Mouse (Mus musculus): Measurements from ENCODE around the gene H6pd. TPM values are rescaled to one million over a fixed set of nuclear protein-coding genes. Genes with fewer than 3 reads are reported as not detected.

H6pd gene
- polyA plus RNA-seq, 1 experiment from 2014 or later: 3.1 TPM

DNA sequence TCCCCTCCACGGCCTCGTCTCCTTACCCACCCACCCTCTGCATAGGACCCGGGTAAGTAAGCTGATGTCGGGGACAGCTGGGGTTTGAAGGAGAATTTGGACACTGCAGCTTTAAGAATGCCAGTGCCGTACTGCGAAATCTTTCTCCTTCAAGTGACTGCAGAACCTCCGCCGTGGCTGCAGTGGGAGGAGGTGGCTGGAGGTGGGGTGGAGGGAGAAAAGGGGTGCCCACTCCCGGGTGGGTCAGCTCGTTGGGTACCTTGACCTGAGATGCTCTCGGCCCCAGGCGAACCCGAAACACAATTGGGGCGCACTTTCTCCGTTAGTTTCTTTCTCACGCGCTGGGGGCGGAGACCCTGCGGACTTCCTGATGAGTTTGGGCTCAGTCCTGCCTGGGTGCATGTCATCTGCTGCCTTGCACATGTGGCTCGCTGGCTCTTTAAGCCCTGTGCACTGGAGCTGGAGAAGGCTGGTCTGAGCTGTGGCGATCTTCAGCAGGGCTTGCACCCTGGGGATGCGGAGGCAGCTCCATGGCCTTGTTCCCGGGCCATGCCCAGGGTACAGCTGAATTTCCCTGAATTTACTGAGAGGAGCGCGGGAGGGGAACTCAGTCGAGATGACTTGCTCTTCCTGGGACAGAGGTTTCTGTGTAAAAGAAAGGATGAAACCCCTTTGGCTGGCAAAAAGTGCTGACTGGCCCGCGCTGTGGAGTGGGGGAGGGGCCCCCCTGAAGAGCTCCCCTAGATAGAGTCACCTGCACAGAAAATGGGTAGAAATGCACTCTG, 21.8 kb upstream of the H6pd start:
- Histone ChIP-seq H3K9me3 (ENCODE audit: control insufficient read depth, low read length) (no peaks in the 10 kb centered on the region), H3K27ac (no peak overlapping the region), H3K4me1 (replicated peaks; ENCODE audit: control insufficient read depth, insufficient read depth, low read length) (peaks cover 28% of the 10 kb centered on the region), H3K9ac (peak overlapping the region; percentile 52), H3K4me3 (replicated peaks; ENCODE audit: low read length) (peak overlapping the region; percentile 32), H3K36me3 (replicated peaks; ENCODE audit: control insufficient read depth, insufficient read depth) (no peaks in the 10 kb centered on the region), H3K4me2 (replicated peaks) (peak overlapping the region; percentile 65), H3K27me3 (ENCODE audit: control insufficient read depth, insufficient read depth, low read length) (peaks cover 81% of the 10 kb centered on the region)
- DNase-seq (ENCODE audit: low spot score) (no peak), ATAC-seq (ENCODE audit: low FRiP score) (0 out of 2 replicates have a peak, but pooled peaks have one; percentile 9)
- WGBS: under 1% methylated on average over 28 of the region's 28 CpGs

DNA sequence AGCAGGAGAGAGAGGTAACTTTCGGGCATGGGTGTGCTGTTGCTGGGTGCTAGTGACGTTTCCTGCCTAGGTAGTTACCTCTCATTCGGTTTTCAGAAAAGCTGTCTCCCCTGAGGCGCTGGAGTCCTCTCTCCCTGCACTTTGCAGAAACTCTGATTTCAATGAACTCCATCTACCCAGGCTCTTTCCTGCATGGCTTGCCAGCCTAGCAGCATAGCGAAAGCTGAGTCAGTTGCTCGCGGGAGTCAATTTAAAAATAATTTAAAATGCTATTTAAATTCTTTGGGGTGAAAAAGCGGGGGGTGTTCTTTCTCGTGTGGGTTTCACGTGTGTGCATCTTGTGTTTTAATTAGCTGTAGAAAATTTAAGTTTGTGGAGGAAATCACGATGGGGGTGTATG, 21.1 kb upstream of the H6pd start:
- no peak for DNase-seq (ENCODE audit: low spot score)
- H3K4me1 ChIP-seq (replicated peaks; ENCODE audit: control insufficient read depth, insufficient read depth, low read length): peaks cover 28% of the 10 kb centered on the region
- no peak for ATAC-seq (ENCODE audit: low FRiP score)
- peak overlapping the region; percentile 65 for H3K4me2 ChIP-seq (replicated peaks)
- H3K27ac ChIP-seq: no peak overlapping the region
- H3K27me3 ChIP-seq (ENCODE audit: control insufficient read depth, insufficient read depth, low read length): peaks cover 78% of the 10 kb centered on the region
- H3K9me3 ChIP-seq (ENCODE audit: control insufficient read depth, low read length): no peaks in the 10 kb centered on the region
- H3K9ac ChIP-seq: 0 out of 2 replicates have a peak overlapping the region, but pooled peaks have one; percentile 20
- WGBS: 1% methylated on average over 11 of the region's 11 CpGs
- H3K36me3 ChIP-seq (replicated peaks; ENCODE audit: control insufficient read depth, insufficient read depth): no peaks in the 10 kb centered on the region
- peak overlapping the region; percentile 32 for H3K4me3 ChIP-seq (replicated peaks; ENCODE audit: low read length)

DNA sequence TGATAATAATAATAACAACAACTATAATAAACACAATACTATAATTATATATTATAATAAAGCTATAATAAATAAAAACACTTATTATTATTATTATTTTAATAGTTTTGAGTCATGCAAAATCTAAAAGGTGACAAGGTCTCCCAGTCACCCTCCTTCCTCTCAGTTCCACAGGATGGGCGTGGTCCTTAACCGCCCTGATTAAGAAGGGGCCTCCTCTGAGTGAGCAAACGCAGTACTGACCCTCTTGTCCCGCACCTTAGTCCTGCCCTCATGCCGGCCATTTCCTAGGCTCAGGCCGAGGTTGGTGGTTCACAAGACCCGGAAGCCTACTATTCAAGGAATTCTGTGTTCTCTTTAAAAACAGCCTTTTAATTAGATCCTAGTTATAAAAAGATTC, 14.7 kb upstream of the H6pd start:
- Histone ChIP-seq H3K27me3 (ENCODE audit: control insufficient read depth, insufficient read depth, low read length) (peaks cover 17% of the 10 kb centered on the region), H3K4me3 (replicated peaks; ENCODE audit: low read length) (no peak overlapping the region), H3K9me3 (ENCODE audit: control insufficient read depth, low read length) (no peaks in the 10 kb centered on the region), H3K4me1 (replicated peaks; ENCODE audit: control insufficient read depth, insufficient read depth, low read length) (no peaks in the 10 kb centered on the region), H3K36me3 (replicated peaks; ENCODE audit: control insufficient read depth, insufficient read depth) (no peaks in the 10 kb centered on the region), H3K9ac (no peak overlapping the region), H3K27ac (no peak overlapping the region), H3K4me2 (replicated peaks) (no peak overlapping the region)
- 80% methylated on average over 7 of the region's 7 CpGs for WGBS
- DNase-seq (ENCODE audit: low spot score) (no peak), ATAC-seq (ENCODE audit: low FRiP score) (no peak)

DNA sequence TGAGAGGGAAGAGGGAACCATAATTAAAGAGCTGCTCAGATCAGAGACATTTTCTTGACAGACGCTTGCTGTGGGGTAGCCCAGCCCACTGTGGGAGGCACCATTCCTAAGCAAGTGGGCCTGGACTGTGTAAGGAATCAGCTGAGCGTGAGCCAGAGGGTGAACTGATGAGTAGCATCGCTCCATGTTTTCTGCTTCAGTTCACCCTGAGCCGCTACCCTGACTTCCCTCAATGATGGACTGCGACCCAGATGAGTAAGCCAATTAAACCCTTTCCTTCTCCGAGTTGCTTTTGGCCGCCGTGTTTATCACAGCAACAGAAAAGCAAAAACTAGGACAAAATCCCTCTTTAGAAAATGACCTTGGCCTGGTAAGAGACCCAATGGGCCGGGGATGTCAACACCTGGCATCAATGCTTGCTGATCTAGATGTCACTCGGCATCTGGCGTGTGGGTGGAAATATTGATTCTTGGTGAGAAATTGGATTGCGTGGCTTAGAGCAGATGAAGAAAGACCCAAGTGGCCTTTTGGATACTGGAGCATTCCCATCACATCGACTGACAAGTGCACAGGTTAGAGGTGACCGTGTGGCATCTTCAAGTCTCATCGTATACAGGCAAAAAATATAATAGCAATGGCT, 11.0 kb upstream of the H6pd start:
- no peak overlapping the region for H3K4me2 ChIP-seq (replicated peaks)
- no peaks in the 10 kb centered on the region for H3K9me3 ChIP-seq (ENCODE audit: control insufficient read depth, low read length)
- no peak overlapping the region for H3K27ac ChIP-seq
- WGBS: 89% methylated on average over 15 of the region's 15 CpGs
- H3K4me1 ChIP-seq (replicated peaks; ENCODE audit: control insufficient read depth, insufficient read depth, low read length): no peaks in the 10 kb centered on the region
- DNase-seq (ENCODE audit: low spot score): no peak
- no peaks in the 10 kb centered on the region for H3K36me3 ChIP-seq (replicated peaks; ENCODE audit: control insufficient read depth, insufficient read depth)
- no peak overlapping the region for H3K4me3 ChIP-seq (replicated peaks; ENCODE audit: low read length)
- no peak overlapping the region for H3K9ac ChIP-seq
- ATAC-seq (ENCODE audit: low FRiP score): no peak
- H3K27me3 ChIP-seq (ENCODE audit: control insufficient read depth, insufficient read depth, low read length): no peaks in the 10 kb centered on the region

DNA sequence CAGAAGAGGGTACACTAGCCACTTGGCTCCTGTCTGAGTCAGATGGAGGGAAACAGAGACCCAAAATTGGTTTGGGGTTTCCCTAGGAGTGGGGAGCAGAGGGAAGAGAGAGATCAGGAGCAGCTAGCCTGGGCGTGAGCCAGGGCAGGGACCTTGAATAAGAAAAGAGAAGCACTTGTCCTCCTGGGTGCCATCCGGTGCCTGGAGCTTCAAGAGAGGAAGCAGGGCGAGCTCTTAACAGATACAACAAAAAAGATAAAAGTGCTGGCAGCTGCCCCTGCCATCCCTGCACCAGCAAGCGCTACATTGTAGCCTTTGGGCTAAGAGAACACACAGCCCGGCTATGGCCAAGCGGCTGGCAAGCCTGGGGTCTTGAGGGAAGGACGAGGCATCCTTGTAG, 6.6 kb upstream of the H6pd start:
- no peaks in the 10 kb centered on the region for H3K36me3 ChIP-seq (replicated peaks; ENCODE audit: control insufficient read depth, insufficient read depth)
- H3K27ac ChIP-seq: no peak overlapping the region
- ATAC-seq (ENCODE audit: low FRiP score) (no peak), DNase-seq (ENCODE audit: low spot score) (no peak)
- H3K27me3 ChIP-seq (ENCODE audit: control insufficient read depth, insufficient read depth, low read length): no peaks in the 10 kb centered on the region
- H3K4me1 ChIP-seq (replicated peaks; ENCODE audit: control insufficient read depth, insufficient read depth, low read length): no peaks in the 10 kb centered on the region
- 61% methylated on average over 7 of the region's 7 CpGs for WGBS
- no peaks in the 10 kb centered on the region for H3K9me3 ChIP-seq (ENCODE audit: control insufficient read depth, low read length)
- no peak overlapping the region for H3K9ac ChIP-seq
- no peak overlapping the region for H3K4me3 ChIP-seq (replicated peaks; ENCODE audit: low read length)
- H3K4me2 ChIP-seq (replicated peaks): no peak overlapping the region

DNA sequence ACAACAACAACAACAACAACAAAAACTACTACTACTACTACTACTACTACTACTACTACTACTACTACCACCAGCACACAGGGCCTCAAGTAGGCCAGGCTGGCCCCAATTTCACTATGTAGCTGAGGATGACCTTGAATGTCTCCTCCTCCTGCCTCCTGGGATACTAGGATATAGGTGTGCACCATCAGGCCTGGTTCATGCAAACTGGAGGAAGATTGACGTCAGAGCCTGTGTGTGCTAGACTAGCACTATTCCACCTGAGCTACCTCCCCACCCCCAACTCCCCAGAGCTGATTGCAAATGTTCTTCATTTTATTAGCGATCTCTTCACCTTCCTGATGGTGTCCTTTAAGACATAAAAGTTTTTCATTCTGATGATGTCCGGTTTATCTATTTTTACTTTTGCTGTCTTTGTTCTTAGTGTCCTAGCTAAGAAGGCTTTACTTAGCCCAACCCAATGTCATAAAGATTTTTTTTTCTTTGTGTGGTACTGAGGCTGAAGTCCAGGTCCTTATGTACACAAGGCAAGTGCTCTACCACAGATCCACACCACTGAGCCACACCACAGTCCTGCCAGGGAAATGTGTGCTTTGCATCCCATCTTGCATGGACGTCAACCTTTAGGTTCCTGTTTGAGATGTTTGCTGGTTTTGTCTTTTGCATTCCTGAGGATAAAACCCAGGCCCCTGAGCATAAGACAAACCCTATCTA, 5.7 kb upstream of the H6pd start:
- H3K27me3 ChIP-seq (ENCODE audit: control insufficient read depth, insufficient read depth, low read length): no peaks in the 10 kb centered on the region
- H3K4me1 ChIP-seq (replicated peaks; ENCODE audit: control insufficient read depth, insufficient read depth, low read length): no peaks in the 10 kb centered on the region
- H3K9ac ChIP-seq: no peak overlapping the region
- H3K4me3 ChIP-seq (replicated peaks; ENCODE audit: low read length): no peak overlapping the region
- ATAC-seq (ENCODE audit: low FRiP score) (no peak), DNase-seq (ENCODE audit: low spot score) (no peak)
- no peak overlapping the region for H3K4me2 ChIP-seq (replicated peaks)
- H3K27ac ChIP-seq: no peak overlapping the region
- 88% methylated on average over 4 of the region's 4 CpGs for WGBS
- no peaks in the 10 kb centered on the region for H3K9me3 ChIP-seq (ENCODE audit: control insufficient read depth, low read length)
- no peaks in the 10 kb centered on the region for H3K36me3 ChIP-seq (replicated peaks; ENCODE audit: control insufficient read depth, insufficient read depth)

DNA sequence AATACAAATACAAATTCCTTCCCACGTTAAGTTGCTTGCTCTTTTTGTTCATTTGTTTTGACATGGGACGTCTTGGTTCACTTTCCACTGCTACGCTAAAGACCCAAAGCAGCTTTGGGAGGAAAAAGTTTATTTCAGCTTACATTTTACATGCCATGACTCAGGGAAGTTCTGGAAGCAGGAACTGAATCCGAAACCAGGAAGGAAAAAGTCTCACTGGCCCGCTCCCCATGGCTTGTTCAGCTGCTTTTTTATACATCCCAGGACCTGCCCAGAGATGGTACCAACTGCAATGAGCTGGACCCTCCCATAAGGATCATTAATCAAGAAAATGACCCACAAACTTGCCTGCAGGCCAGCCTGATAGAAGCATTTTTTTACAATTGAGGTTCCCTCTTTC, 5.0 kb upstream of the H6pd start:
- no peak overlapping the region for H3K27ac ChIP-seq
- DNase-seq (ENCODE audit: low spot score): no peak
- no peak for ATAC-seq (ENCODE audit: low FRiP score)
- no peak overlapping the region for H3K4me3 ChIP-seq (replicated peaks; ENCODE audit: low read length)
- WGBS: 86% methylated on average over 5 of the region's 5 CpGs
- H3K27me3 ChIP-seq (ENCODE audit: control insufficient read depth, insufficient read depth, low read length): no peaks in the 10 kb centered on the region
- H3K4me1 ChIP-seq (replicated peaks; ENCODE audit: control insufficient read depth, insufficient read depth, low read length): no peaks in the 10 kb centered on the region
- no peaks in the 10 kb centered on the region for H3K9me3 ChIP-seq (ENCODE audit: control insufficient read depth, low read length)
- H3K4me2 ChIP-seq (replicated peaks): no peak overlapping the region
- no peak overlapping the region for H3K9ac ChIP-seq
- no peaks in the 10 kb centered on the region for H3K36me3 ChIP-seq (replicated peaks; ENCODE audit: control insufficient read depth, insufficient read depth)

DNA sequence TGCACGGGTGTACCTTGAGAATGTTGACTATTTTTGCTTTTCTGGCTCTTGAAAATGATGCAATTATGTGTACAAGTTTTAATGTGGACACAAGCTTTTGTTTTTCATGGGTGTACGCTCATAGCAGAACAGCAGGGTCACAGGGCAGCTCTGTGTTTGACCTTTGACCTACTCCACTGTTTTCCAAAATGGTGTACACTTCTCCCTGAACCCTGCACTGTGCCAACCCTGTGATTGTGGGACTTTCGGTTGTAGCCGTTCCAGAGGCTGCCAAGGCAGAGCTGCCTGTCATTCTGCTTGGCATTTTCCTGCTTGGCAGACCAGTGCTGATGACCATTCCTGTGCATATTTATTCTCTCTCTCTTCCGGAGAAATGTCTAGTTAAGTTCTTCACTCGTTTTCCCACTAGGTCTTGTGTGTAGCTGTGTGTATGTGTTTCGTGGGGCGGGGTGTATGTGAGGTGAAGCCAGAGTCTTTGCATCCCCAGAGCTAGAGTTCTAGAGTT, 4.4 kb upstream of the H6pd start:
- H3K4me2 ChIP-seq (replicated peaks): no peak overlapping the region
- H3K36me3 ChIP-seq (replicated peaks; ENCODE audit: control insufficient read depth, insufficient read depth): no peaks in the 10 kb centered on the region
- ATAC-seq (ENCODE audit: low FRiP score) (no peak), DNase-seq (ENCODE audit: low spot score) (no peak)
- H3K27ac ChIP-seq: no peak overlapping the region
- H3K9ac ChIP-seq: no peak overlapping the region
- no peak overlapping the region for H3K4me3 ChIP-seq (replicated peaks; ENCODE audit: low read length)
- no peaks in the 10 kb centered on the region for H3K9me3 ChIP-seq (ENCODE audit: control insufficient read depth, low read length)
- H3K4me1 ChIP-seq (replicated peaks; ENCODE audit: control insufficient read depth, insufficient read depth, low read length): 0 out of 2 replicates have a peak, but pooled peaks cover under 1% of the 10 kb centered on the region
- no peaks in the 10 kb centered on the region for H3K27me3 ChIP-seq (ENCODE audit: control insufficient read depth, insufficient read depth, low read length)
- 83% methylated on average over 8 of the region's 8 CpGs for WGBS

DNA sequence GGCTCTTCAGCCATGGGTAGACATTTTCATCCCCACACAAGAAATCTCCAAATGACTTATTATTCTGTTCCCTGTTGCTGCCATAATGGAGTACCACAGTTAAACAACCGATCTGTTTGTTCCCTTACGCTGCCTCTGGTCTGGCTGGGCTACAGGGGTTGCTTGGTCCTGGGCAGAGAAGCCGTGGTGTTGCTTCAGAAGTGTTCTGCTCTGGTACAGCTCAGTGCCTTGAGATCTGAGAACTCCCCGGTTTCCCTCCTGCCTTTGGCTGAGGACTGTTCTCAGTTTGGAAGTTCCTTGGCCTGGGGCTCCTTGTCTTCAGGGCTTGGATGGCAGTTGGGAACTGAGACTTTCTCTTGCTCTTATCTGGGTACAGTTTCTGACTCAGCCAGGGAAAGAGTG, 3.5 kb upstream of the H6pd start:
- Histone ChIP-seq H3K4me1 (replicated peaks; ENCODE audit: control insufficient read depth, insufficient read depth, low read length) (0 out of 2 replicates have a peak, but pooled peaks cover 6% of the 10 kb centered on the region), H3K36me3 (replicated peaks; ENCODE audit: control insufficient read depth, insufficient read depth) (no peaks in the 10 kb centered on the region), H3K27me3 (ENCODE audit: control insufficient read depth, insufficient read depth, low read length) (no peaks in the 10 kb centered on the region), H3K4me2 (replicated peaks) (no peak overlapping the region), H3K27ac (no peak overlapping the region), H3K4me3 (replicated peaks; ENCODE audit: low read length) (no peak overlapping the region), H3K9me3 (ENCODE audit: control insufficient read depth, low read length) (no peaks in the 10 kb centered on the region), H3K9ac (no peak overlapping the region)
- 78% methylated on average over 4 of the region's 4 CpGs for WGBS
- ATAC-seq (ENCODE audit: low FRiP score) (no peak), DNase-seq (ENCODE audit: low spot score) (no peak)

Data from hindbrain, embryonic 14.5 days (tissue).